ENCODE assay signal across 8 mouse cellular contexts in genomic region chr2:26021561-26022257, GRCm38 (mm10). TPM values are rescaled to one million over a fixed set of nuclear protein-coding genes. Genes with fewer than 3 reads are reported as not detected.
DNase-seq lines count a peak whose midpoint lies in the region; ATAC-seq and TF ChIP-seq lines count a peak whose summit lies in the region.

Gene Ubac1, minus strand, starts transcription at chr2:26021747.

- peaks cover 20% of the 10 kb centered on the region for H3K79me2 ChIP-seq in MEL (ENCODE audit: control insufficient read depth, insufficient read depth, low read length, poor library complexity)

- no peak for TF ChIP-seq RAD21 in MEL (IDR thresholded peaks at IDR 0.05; ENCODE audit: low read depth, low read length)

- H3K4me2 ChIP-seq in forebrain, postnatal 0 days (ENCODE audit: low read depth) = peak within 1 kb of the TSS; percentile 78
- peak within 1 kb of the TSS; percentile 64 for H3K4me2 ChIP-seq in lung, embryonic 15.5 days

- peak; percentile 94 for DNase-seq in MEL (ENCODE audit: low read depth, low spot score)
- peak; percentile 94 to 98 for DNase-seq in cerebellum, adult 2 months
- DNase-seq in forebrain, postnatal 0 days = peak; percentile 95
- peak; percentile 91 for DNase-seq in heart, postnatal 4 days
- DNase-seq in layer of hippocampus, adult 8-10 months (ENCODE audit: low spot score in 2 of 2) = peak; percentile 88 to 92
- peak; percentile 89 for DNase-seq in ovary, adult 18-20 months (ENCODE audit: low spot score)
- DNase-seq in thymus, postnatal 0 days (ENCODE audit: low spot score) = peak; percentile 92

- H3K4me3 ChIP-seq in MEL (ENCODE audit: control insufficient read depth in 1 of 2, insufficient read depth in 1 of 2, low read depth in 2 of 2, low read length in 2 of 2) = peak within 1 kb of the TSS; percentile 83 to 95
- peak within 1 kb of the TSS; percentile 82 for H3K4me3 ChIP-seq in cerebellum, adult 2 months (replicated peaks; ENCODE audit: insufficient read depth, low read depth, low read length)
- H3K4me3 ChIP-seq in forebrain, postnatal 0 days (ENCODE audit: low read depth, low read length) = peak within 1 kb of the TSS; percentile 89
- peak within 1 kb of the TSS; percentile 81 for H3K4me3 ChIP-seq in lung, embryonic 15.5 days

- peak within 1 kb of the TSS; percentile 87 for H3K9ac ChIP-seq in MEL (ENCODE audit: control insufficient read depth, low read depth, low read length, poor library complexity, severe bottlenecking)
- peak within 1 kb of the TSS; percentile 82 for H3K9ac ChIP-seq in forebrain, postnatal 0 days
- H3K9ac ChIP-seq in lung, embryonic 15.5 days = peak within 1 kb of the TSS; percentile 68

- H3K27ac ChIP-seq in MEL (ENCODE audit: control insufficient read depth, low read depth, low read length) = peak within 1 kb of the TSS; percentile 84
- H3K27ac ChIP-seq in cerebellum, adult 2 months (ENCODE audit: insufficient read depth, low read length) = peak within 1 kb of the TSS; percentile 98
- H3K27ac ChIP-seq in forebrain, postnatal 0 days (ENCODE audit: low read depth, low read length) = peak within 1 kb of the TSS; percentile 86
- H3K27ac ChIP-seq in lung, embryonic 15.5 days = peak within 1 kb of the TSS; percentile 81

- H3K9me3 ChIP-seq in MEL (replicated peaks; ENCODE audit: insufficient read depth, low read length) = no peaks in the 10 kb centered on the region
- no peaks in the 10 kb centered on the region for H3K9me3 ChIP-seq in forebrain, postnatal 0 days (ENCODE audit: low read length)
- no peaks in the 10 kb centered on the region for H3K9me3 ChIP-seq in lung, embryonic 15.5 days

- WGBS in cerebellum, adult 2 months = 5% methylated on average over 50 of the region's 50 CpGs
- 5% methylated on average over 50 of the region's 50 CpGs for WGBS in forebrain, postnatal 0 days
- 5% methylated on average over 50 of the region's 50 CpGs for whole genome bisulfite sequencing in lung, embryonic 15.5 days

- peak; percentile 95 for ATAC-seq in forebrain, postnatal 0 days
- peak; percentile 97 for ATAC-seq in lung, embryonic 15.5 days (ENCODE audit: borderline replicate concordance, extremely low read depth, low FRiP score, low TSS enrichment)

- TF ChIP-seq POLR2A in MEL (IDR thresholded peaks at IDR 0.05; ENCODE audit: control insufficient read depth in 1 of 2, insufficient read depth in 1 of 2, low read depth in 1 of 2, low read length in 2 of 2, poor library complexity in 1 of 2) = peak; percentile 55 to 59; a peak in 3 of 4 replicates
- TF ChIP-seq POLR2A in cerebellum, adult 2 months (IDR thresholded peaks at IDR 0.05; ENCODE audit: borderline replicate concordance, insufficient read depth, low read length) = peak; percentile 57

- peaks cover 7 to 26% of the 10 kb centered on the region in 2 experiments for H3K4me1 ChIP-seq in MEL (ENCODE audit: control insufficient read depth in 1 of 2, insufficient read depth in 2 of 2, low read length in 2 of 2)
- H3K4me1 ChIP-seq in cerebellum, adult 2 months (ENCODE audit: control insufficient read depth, insufficient read depth, low read length) = peaks cover 22% of the 10 kb centered on the region
- H3K4me1 ChIP-seq in forebrain, postnatal 0 days (ENCODE audit: insufficient read depth) = peaks cover 11% of the 10 kb centered on the region
- peaks cover 12% of the 10 kb centered on the region for H3K4me1 ChIP-seq in lung, embryonic 15.5 days

- no peak for TF ChIP-seq CTCF in MEL (IDR thresholded peaks at IDR 0.05 in 2 of 3, conservative IDR thresholded peaks at IDR 0.05 in 1 of 3; ENCODE audit: control insufficient read depth in 1 of 3, insufficient read depth in 1 of 3, low read depth in 2 of 3, low read length in 3 of 3, poor library complexity in 1 of 3, severe bottlenecking in 1 of 3)
- TF ChIP-seq CTCF in cerebellum, adult 2 months (IDR thresholded peaks at IDR 0.05; ENCODE audit: borderline replicate concordance, insufficient read depth, low read depth, low read length) = no peak
- no peak for TF ChIP-seq CTCF in forebrain, postnatal 0 days (IDR thresholded peaks at IDR 0.05; ENCODE audit: low read depth)

- no peak for TF ChIP-seq EP300 in MEL (IDR thresholded peaks at IDR 0.05; ENCODE audit: low read depth in 1 of 2, low read length in 2 of 2)

- no peaks in the 10 kb centered on the region for H3K27me3 ChIP-seq in MEL (ENCODE audit: control insufficient read depth in 1 of 2, insufficient read depth in 2 of 2, low read length in 2 of 2)
- H3K27me3 ChIP-seq in cerebellum, adult 2 months (ENCODE audit: control insufficient read depth, insufficient read depth, low read length) = no peaks in the 10 kb centered on the region
- peaks cover under 1% of the 10 kb centered on the region; the same call in 1 of the 2 replicates for H3K27me3 ChIP-seq in forebrain, postnatal 0 days (ENCODE audit: insufficient read depth, low read length)
- no peaks in the 10 kb centered on the region for H3K27me3 ChIP-seq in lung, embryonic 15.5 days

- H3K36me3 ChIP-seq in MEL (ENCODE audit: control insufficient read depth in 1 of 2, insufficient read depth in 2 of 2, low read length in 2 of 2) = peaks cover 0 to 23% of the 10 kb centered on the region in 2 experiments; a peak in 2 of 4 replicates
- H3K36me3 ChIP-seq in forebrain, postnatal 0 days (ENCODE audit: insufficient read depth) = no peaks in the 10 kb centered on the region
- no peaks in the 10 kb centered on the region for H3K36me3 ChIP-seq in lung, embryonic 15.5 days

TF ChIP-seq in MEL, 35 proteins besides CTCF, POLR2A, EP300 and RAD21 (continues in another document):
- peak; percentile 44; the same call in 1 of the 2 replicates for TF ChIP-seq CHD2 (IDR thresholded peaks at IDR 0.05; ENCODE audit: low read length)
- TF ChIP-seq MAFK (IDR thresholded peaks at IDR 0.05; ENCODE audit: borderline replicate concordance, low read depth, low read length) = no peak
- TF ChIP-seq TAL1 (IDR thresholded peaks at IDR 0.05; ENCODE audit: low read length) = no peak
- TF ChIP-seq ZKSCAN1 (IDR thresholded peaks at IDR 0.05; ENCODE audit: low read depth, low read length) = no peak
- TF ChIP-seq HCFC1 (IDR thresholded peaks at IDR 0.05; ENCODE audit: low read depth, low read length) = peak; percentile 98
- TF ChIP-seq SIN3A (IDR thresholded peaks at IDR 0.05; ENCODE audit: low read length) = peak; percentile 81
- peak; percentile 39; the same call in 1 of the 2 replicates for TF ChIP-seq E2F4 (IDR thresholded peaks at IDR 0.05; ENCODE audit: borderline replicate concordance, low read depth, low read length)
- TF ChIP-seq CHD1 (IDR thresholded peaks at IDR 0.05; ENCODE audit: low read depth, low read length) = no peak
- no peak for TF ChIP-seq ETS1 (IDR thresholded peaks at IDR 0.05; ENCODE audit: low read depth, low read length)
- peak; percentile 82 for TF ChIP-seq KAT2A (conservative IDR thresholded peaks at IDR 0.05; ENCODE audit: low read depth, low read length)
- no peak for TF ChIP-seq JUND (IDR thresholded peaks at IDR 0.05; ENCODE audit: low read depth, low read length)
- TF ChIP-seq MXI1 (IDR thresholded peaks at IDR 0.05; ENCODE audit: low read depth, low read length) = peak; percentile 73; the same call in 1 of the 2 replicates
- 0 out of 2 replicates have a peak, but pooled peaks have one; percentile 7 for TF ChIP-seq SMC3 (IDR thresholded peaks at IDR 0.05; ENCODE audit: low read depth, low read length)
- TF ChIP-seq GABPA (IDR thresholded peaks at IDR 0.05; ENCODE audit: low read depth, low read length) = no peak
- TF ChIP-seq MYB (IDR thresholded peaks at IDR 0.05; ENCODE audit: low read depth, low read length) = 0 out of 2 replicates have a peak, but pooled peaks have one; percentile 24
- no peak for TF ChIP-seq ZC3H11A (IDR thresholded peaks at IDR 0.05; ENCODE audit: low read depth, low read length)
- TF ChIP-seq USF2 (IDR thresholded peaks at IDR 0.05; ENCODE audit: borderline replicate concordance in 1 of 2, insufficient read depth in 1 of 2, low read depth in 1 of 2, low read length in 2 of 2) = no peak
- peak; percentile 19 for TF ChIP-seq TCF12 (IDR thresholded peaks at IDR 0.05; ENCODE audit: low read depth, low read length)
- no peak for TF ChIP-seq BHLHE40 (IDR thresholded peaks at IDR 0.05; ENCODE audit: borderline replicate concordance, low read depth, low read length)
- TF ChIP-seq ELF1 (IDR thresholded peaks at IDR 0.05; ENCODE audit: low read depth, low read length) = peak; percentile 42
- no peak for TF ChIP-seq TBP (IDR thresholded peaks at IDR 0.05; ENCODE audit: low read depth, low read length)
- no peak for TF ChIP-seq MEF2A (IDR thresholded peaks at IDR 0.05; ENCODE audit: extremely low read depth, insufficient replicate concordance, low read depth, low read length, poor library complexity, severe bottlenecking)
- 0 out of 2 replicates have a peak, but pooled peaks have one; percentile 8 for TF ChIP-seq ZNF384 (IDR thresholded peaks at IDR 0.05; ENCODE audit: low read depth, low read length)
- TF ChIP-seq ZMIZ1 (IDR thresholded peaks at IDR 0.05; ENCODE audit: low read depth, low read length) = peak; percentile 68; the same call in 1 of the 2 replicates
- TF ChIP-seq RCOR1 (IDR thresholded peaks at IDR 0.05; ENCODE audit: low read depth, low read length) = no peak
- no peak for TF ChIP-seq POLR2AphosphoS2 (IDR thresholded peaks at IDR 0.05; ENCODE audit: low read length)
- 0 out of 2 replicates have a peak, but pooled peaks have one; percentile 12 for TF ChIP-seq UBTF (IDR thresholded peaks at IDR 0.05; ENCODE audit: borderline replicate concordance, insufficient read depth, low read depth, low read length)
- peak; percentile 64 for TF ChIP-seq NELFE (IDR thresholded peaks at IDR 0.05; ENCODE audit: low read depth, low read length)
- TF ChIP-seq MAZ (IDR thresholded peaks at IDR 0.05; ENCODE audit: low read depth, low read length) = peak; percentile 92
- 0 out of 2 replicates have a peak, but pooled peaks have one; percentile 62 for TF ChIP-seq MYC (IDR thresholded peaks at IDR 0.05; ENCODE audit: low read depth, low read length)

RNA-seq across cellular contexts. Expression of gene Ubac1, which starts in this region (rescaled TPM):
- total RNA-seq in MEL (2012; rRNA removed) = 74.2 and 79.1 TPM in 2 replicates
- polyA plus RNA-seq in MEL (2012; ENCODE audit: insufficient read depth in 1 of 2, insufficient read length in 2 of 2, low read depth in 1 of 2, low replicate concordance in 2 of 2, missing spikeins in 1 of 2) = 10 to 100 TPM in 1 of 2 experiments, not detected in 1; 88.5 TPM
- polyA plus RNA-seq in cerebellum, adult 2 months (2012; rRNA removed) = 92.2 and 101 TPM in 2 replicates
- 121 and 126 TPM in 2 replicates for total RNA-seq in forebrain, postnatal 0 days (2014; rRNA removed)
- 139 and 150 TPM in 2 replicates for polyA plus RNA-seq in forebrain, postnatal 0 days (2015; fragmentation: Nextera tagmentation; extraction: Ambion mirVana)
- 10 to 100 TPM; 60.3 to 62.4 TPM for total RNA-seq in heart, postnatal 4 days (2021)
- total RNA-seq in layer of hippocampus, adult 8-10 months (2022) = 10 to 100 TPM; 46.4 to 57.2 (median 52.6) TPM
- polyA plus RNA-seq in lung, embryonic 15.5 days (2015; fragmentation: Nextera tagmentation; extraction: Ambion mirVana) = 70.3 and 71.7 TPM in 2 replicates
- polyA plus RNA-seq in thymus, postnatal 0 days (2015; fragmentation: Nextera tagmentation; extraction: Ambion mirVana) = 76.2 and 78.7 TPM in 2 replicates

Comparison
In these comparisons a context has a peak if more than half of its experiments do, and no peak if none do; other contexts are left out.
1. Peak in every context shown above with its lines: DNase-seq, ATAC-seq, H3K4me3 ChIP-seq and H3K27ac ChIP-seq.